Mouse (Mus musculus) yolk sac, embryonic 10.5 days (tissue): Measurements from ENCODE around the gene Kin.

Experiments
- DNase-seq: peaks from one replicate; pipeline ENCODE4 v3.0.0-alpha.2; 2017; ENCODE audit warnings: low spot score

The Kin gene

GRCm38 (mm10) chr2:10108535-10109189 is 28.3 kb downstream of the Kin start:
- no peak for DNase-seq

GRCm38 (mm10) chr2:10118751-10119150 is 38.4 kb downstream of the Kin start:
- no peak for DNase-seq

- no peak for DNase-seq
These were observed 38.9 kb downstream of the Kin start for GRCm38 (mm10) chr2:10119276-10119675.

- DNase-seq, result no peak
These were observed 41.4 kb downstream of the Kin start for GRCm38 (mm10) chr2:10121826-10122225.

GRCm38 (mm10) chr2:10126122-10126521 is 45.7 kb downstream of the Kin start:
- no peak for DNase-seq

GRCm38 (mm10) chr2:10127471-10127870 is 47.1 kb downstream of the Kin start:
- DNase-seq, result peak; percentile 49

- DNase-seq, result peak; percentile 53
These were observed 48.2 kb downstream of the Kin start for GRCm38 (mm10) chr2:10128571-10128970.

GRCm38 (mm10) chr2:10130341-10130990 is 50.1 kb downstream of the Kin start:
- DNase-seq, result peak; percentile 68

GRCm38 (mm10) chr2:10131296-10131695 is 50.9 kb downstream of the Kin start, which contains the start of gene Itih2:
Gene Itih2 (minus strand): TSS chr2:10131396.
- no peak for DNase-seq

- no peak for DNase-seq
These were observed 51.7 kb downstream of the Kin start for GRCm38 (mm10) chr2:10132128-10132527.

GRCm38 (mm10) chr2:10133941-10134340 is 53.5 kb downstream of the Kin start:
- no peak for DNase-seq

- DNase-seq, result no peak
These were observed 56.9 kb downstream of the Kin start for GRCm38 (mm10) chr2:10137320-10137719.

- no peak for DNase-seq
These were observed 60.1 kb downstream of the Kin start for GRCm38 (mm10) chr2:10140456-10140855.
